Mouse (Mus musculus) cerebellum, postnatal 25 days (tissue): ENCODE results near the gene Apba1.

ENCODE experiments used
- DNase-seq, 2 experiments: peaks; one replicate each; pipeline ENCODE4 v3.0.0; 2021; ENCODE audit warnings: mixed read lengths in 2 of 2

The Apba1 gene

DNA sequence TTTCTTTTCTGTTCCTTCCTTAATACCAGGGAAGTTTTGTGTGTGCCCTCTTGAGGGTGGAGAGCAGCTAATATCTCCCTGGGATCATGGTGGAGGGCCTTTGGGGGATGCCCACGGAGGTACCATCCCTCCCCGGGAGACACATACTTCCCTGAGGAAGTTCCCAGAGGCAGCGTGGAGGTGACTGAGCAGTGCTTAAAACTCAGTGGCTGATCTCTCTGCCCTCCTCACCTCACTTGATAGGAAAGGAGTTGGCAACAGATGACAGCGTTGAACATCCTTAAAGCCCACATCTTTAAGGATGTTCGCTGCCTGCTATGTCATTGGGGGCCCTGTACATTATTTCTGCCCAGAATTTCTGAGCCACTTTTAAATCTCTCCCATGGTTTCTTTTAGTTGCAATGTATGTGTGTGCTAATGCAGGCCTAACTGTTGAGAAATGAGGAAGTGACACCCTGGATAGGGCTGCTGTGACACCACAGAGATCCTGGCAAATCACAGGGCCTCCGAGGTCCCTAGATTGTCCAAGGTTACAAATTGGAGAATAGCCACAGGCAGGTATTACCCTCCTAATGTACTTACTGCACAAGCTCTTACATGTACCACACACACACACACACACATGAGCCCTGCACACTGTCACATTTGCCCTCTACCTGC lies 187.5 kb downstream of the Apba1 start:
- no peak for DNase-seq

DNA sequence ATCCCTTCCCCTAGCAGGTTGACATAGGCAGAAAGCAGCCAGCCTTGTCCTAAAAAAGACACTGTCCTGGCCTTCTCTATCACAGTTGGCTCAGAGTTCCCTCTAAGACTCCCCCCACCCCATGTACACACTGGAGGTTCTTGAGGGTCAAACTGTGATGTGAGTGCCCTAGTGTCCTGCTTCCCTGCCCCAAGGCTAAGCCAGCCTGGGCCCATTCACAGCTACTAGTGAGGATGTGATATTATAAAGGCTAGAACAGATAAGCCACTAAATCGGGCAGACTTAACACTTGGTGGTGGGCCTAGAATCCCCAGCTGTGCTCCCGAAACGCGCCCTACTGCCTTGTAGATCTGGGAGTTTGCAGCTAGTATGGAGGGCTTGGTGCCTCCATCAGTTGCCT lies 188.1 kb downstream of the Apba1 start:
- DNase-seq = no peak

DNA sequence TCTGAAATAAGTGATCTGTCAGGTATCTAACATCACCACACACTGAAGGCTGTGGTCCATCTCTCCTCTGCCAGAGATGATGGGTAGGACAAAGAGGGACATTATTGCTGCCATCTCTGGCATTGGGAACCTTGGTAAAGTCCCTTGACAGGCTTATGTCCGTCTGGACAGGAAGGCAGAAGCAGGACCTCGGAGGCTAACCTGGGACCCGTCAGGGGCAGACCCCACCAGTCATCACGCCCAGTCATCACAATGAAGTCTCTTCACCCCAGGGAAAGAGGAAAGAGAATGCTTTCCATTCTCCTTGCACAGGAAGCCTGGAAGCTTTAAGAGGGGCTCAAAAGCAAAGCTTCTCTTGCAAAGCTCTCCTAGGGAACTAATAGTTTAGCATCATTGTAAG lies 189.2 kb downstream of the Apba1 start:
- no peak for DNase-seq

DNA sequence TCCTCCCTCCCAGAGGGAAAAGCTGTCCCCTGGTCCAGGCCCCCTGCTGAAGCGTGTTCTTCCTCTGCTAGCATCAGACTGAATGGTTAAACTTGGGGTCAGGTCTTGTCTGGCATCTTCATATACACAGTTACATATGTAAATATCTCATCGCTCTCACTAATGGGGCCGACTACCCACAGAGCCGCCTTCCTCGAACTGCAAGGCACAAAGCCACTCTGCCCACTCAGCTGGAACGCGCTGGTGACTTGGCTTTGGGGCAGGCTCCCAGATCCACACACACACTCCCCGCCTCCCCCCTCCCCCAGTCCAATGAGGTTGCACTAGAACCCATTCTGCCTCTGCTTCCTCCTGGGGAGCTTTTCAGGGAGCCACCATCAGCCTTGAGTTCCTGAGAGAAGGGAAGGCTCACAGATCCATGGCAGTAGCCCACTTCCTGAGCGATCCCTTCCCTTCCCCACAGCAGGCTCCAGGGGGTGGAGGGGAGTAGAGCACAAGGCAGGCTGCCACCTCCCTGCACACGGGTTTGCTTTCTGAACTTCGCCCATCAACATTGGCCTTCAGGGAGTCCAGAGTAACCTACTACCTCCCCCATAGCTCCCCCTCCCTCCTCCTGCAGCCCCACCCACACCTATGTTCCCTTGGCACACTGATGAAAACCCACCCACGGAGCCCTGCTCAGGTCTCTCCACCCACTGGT lies 189.8 kb downstream of the Apba1 start:
- no peak for DNase-seq

DNA sequence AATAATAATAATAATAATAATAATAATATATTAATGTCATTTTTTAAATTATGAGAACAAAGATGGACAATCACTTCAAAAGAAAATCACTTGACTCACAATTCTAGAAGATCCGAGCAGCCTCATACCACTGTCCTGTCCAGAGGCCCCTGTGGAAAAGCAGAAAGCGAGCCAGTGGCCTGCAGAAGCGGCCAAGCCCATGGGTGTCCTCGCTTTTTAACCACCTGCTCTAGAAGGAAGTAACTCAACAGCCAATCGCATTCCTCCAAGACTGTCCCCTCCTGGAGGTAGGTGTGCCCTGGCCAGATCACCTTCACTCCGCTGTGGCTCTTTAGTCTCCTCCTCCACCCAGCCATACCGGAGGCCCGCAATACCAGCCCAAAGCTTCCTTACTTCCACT lies 196.8 kb downstream of the Apba1 start:
- no peak for DNase-seq

- DNase-seq = no peak
Measured at GRCm38 (mm10) chr19:23956299-23956975, 197.8 kb downstream of the Apba1 start.

DNA sequence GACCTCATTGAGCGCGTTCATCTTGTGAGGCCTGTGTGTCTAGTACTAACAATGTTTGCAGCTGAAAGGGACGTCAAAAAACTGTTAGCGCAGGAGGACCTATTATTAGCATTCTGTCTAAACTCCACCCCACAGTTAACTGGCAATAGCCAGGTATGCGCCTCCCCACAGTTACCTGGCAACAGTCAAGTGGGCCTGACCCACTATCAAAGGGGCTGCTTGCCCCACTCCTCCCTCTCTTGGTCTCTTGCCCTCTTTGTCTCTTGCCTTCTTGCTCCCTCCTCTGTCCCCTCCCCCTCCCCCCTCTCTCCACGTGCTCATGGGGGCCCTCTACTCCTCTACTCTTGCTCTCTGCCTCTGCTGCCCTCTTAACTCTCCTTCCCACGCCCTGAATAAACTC lies 198.9 kb downstream of the Apba1 start:
- DNase-seq = no peak

DNA sequence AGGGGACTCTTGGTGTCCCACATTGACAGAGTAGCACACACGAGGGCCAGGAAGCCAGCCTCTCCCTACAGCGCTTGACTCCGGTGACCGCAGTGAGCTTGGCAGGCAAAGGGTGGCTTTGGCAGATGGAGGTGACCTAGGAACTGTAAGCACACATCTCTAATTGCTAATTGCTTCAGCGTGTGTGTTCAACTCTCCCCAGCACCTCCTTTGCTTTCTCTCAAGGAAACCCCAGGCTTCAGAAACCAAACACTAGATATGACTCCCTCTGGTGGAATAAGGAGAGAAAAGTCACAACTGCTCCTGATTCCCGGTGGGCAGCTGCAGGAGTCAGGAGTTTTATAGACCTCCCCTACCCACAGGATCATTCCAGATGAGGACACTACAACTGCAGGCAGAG lies 200.2 kb downstream of the Apba1 start:
- peak; percentile 41 to 47 for DNase-seq

- no peak for DNase-seq
Measured at GRCm38 (mm10) chr19:23959870-23960269, 201.2 kb downstream of the Apba1 start.

DNA sequence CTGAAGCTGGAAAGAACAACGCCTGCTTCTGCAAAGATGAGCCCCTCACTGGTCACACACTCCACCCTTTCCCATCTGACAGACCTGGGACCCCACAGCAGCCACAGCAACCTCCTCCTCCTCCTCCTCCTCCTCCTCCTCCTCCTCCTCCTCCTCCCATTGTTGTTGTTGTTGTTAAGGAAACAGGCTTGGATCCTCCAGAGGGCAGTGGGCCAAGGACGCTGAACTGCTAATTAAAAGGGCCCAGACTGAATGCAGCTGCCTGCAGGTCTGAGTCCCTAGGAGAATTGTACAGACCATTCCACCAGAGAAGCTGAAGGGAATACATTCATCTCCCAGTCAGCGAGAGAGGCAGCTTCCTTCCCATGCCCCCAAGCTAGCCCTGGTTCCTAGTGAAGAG lies 201.6 kb downstream of the Apba1 start:
- DNase-seq = peak; percentile 52 to 71

GRCm38 (mm10) chr19:23960831-23961447 lies 202.3 kb downstream of the Apba1 start:
- no peak for DNase-seq

DNA sequence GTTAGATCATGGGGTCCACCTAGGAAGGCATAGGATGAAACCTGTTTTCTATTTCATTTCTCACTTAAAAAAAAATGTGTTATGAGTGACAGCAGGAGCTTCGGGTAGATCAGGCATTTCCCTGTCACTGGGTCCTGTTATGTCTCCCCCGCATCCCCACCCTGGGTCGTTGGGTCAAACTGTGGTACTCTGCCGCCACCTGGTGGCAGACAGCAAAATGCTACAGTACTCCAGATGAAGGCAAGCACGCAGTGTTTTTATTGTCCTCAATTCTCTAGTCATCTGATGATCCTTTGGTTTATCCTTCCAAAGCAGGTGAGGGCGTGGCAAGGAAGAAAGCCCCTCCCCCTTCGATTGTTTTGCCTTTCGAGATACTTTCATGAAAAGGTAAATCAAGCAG lies 202.8 kb downstream of the Apba1 start:
- DNase-seq = peak; percentile 88 to 89

- DNase-seq = no peak
Measured at GRCm38 (mm10) chr19:23964401-23964910, 205.8 kb downstream of the Apba1 start.

GRCm38 (mm10) chr19:23966376-23966775 lies 207.7 kb downstream of the Apba1 start:
- no peak for DNase-seq

DNA sequence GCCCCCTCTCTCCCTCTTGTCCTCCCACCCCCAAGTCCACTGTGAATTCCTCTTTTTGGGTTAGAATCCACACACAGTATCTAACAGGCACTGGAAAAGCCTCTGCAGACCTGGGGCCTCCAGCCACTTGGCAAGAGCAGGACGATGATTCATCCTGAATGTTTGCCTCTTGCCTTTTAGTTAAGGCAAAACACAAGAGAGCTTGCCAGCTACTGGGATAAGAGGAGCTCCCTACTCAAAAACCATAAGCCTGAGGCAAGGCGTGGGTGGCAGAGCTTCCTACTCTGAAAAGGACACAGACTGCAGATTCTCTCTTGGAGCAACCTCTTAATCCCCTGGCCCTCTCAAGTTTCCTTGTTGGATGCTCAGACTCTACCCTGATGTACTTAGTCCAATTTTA lies 208.5 kb downstream of the Apba1 start:
- DNase-seq = peak; percentile 72 to 75

- peak in 1 of 2 experiments; percentile 50 for DNase-seq
Measured at GRCm38 (mm10) chr19:23968125-23968861, 209.6 kb downstream of the Apba1 start.

- no peak for DNase-seq
Measured at GRCm38 (mm10) chr19:23968862-23969225, 210.2 kb downstream of the Apba1 start.

- DNase-seq = no peak
Measured at GRCm38 (mm10) chr19:23970374-23970773, 211.7 kb downstream of the Apba1 start.

DNA sequence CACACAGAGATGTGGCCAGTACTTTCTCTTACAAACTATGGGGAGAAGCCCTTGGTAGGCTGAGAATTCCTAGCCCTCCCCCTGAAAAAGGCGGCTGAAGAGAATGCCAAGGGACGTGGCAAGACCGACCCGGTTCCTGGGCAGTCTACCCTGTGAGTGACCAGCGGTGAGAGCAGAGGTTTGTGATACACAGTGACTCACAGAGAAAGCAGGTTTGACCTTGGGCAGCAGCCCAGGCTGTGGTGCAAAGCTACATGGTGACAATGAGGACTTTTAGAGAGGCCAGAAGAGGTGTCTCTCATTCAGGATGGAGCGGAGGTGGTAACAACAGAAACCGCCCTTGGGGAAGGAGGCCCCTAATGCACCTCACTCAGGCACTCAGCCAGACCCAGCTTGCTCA lies 212.7 kb downstream of the Apba1 start:
- DNase-seq = no peak

- DNase-seq = peak; percentile 64 to 65
Measured at GRCm38 (mm10) chr19:23972881-23973649, 214.4 kb downstream of the Apba1 start.

DNA sequence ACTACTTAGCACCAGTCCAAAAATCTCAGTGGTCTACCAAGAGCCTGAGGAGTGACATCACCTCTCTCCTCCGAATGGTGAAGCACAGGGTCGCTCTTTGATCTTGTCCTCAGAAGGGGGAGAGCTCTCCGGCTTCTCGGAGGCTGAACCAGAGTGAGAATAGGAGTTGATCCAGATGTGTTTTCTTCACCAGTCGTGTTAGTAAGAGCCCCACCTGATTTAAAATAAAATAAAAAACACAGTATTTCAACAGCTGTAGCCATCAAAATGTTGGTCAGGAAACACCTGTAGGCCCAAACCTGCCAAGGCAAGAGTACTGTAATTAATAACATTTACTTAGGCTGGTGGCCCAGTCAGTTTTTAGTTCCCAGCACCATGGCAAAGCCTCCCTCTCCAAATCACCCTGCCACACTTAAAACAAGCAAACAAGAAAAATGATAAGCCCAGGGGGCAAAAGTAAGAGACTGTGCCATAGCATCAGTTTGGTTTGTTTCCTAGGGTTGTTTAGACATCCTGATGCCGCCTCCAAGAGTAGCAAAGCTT lies 219.3 kb downstream of the Apba1 start:
- DNase-seq = no peak

GRCm38 (mm10) chr19:23980598-23980997 lies 221.9 kb downstream of the Apba1 start:
- no peak for DNase-seq
